ENCODE assay signal across 22 mouse cellular contexts in the genomic region with DNA sequence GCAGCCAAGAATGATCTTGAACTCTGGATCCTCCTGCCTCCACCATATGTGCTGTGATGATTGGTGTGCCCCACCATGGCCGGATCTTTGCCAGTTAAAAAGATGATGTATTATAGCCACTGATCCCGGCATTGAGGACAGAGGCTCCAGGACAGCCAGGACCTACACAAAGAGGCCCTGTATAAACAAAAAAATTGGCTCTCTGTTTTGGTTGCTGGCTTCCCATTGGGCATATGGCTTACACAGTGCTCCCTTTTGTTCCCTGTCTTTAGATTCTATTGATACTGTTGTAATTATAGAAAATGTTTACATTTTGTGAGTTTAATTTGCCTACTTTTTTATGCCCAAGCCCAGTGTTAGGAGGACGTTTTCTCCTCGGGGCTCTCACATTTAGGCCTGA. TPM values are rescaled to one million over a fixed set of nuclear protein-coding genes. Genes with fewer than 3 reads are reported as not detected.
DNase-seq lines count a peak whose midpoint lies in the region; ATAC-seq and TF ChIP-seq lines count a peak whose summit lies in the region.
"Had no signal": no experiment of that assay in that cellular context is flagged by ENCODE, and none has a peak within 500 bp of the region (broad histone marks: within the 10 kb centered on the region; RNA-seq: fewer than 3 reads in every experiment).

No protein-coding gene starts in this region.

- ATAC-seq in embryonic facial prominence, embryonic 13.5 days (ENCODE audit: insufficient number of reproducible peaks, insufficient read depth, low FRiP score, low TSS enrichment, low read depth) = no peak
- peak; percentile 38; the same call in 1 of the 2 replicates for ATAC-seq in hindbrain, embryonic 16.5 days
- ATAC-seq: intestine, embryonic 16.5 days; liver, postnatal 0 days had no signal

- DNase-seq in cerebellum, adult 2 months = no peak
- no peak for DNase-seq in cerebellum, postnatal 25 days
- peak; percentile 56 for DNase-seq in layer of hippocampus, adult 9-11 months
- DNase-seq in layer of hippocampus, postnatal 36 days = no peak
- no peak for DNase-seq in adrenal gland, adult 18-20 months (ENCODE audit: low spot score in 2 of 2)
- no peak for DNase-seq in thymus, adult 18-20 months
- DNase-seq: adrenal gland, postnatal 10 days; cerebellum, adult 9-11 months; gastrocnemius, postnatal 14 days; heart, postnatal 10 days; kidney, postnatal 36 days; liver, postnatal 0 days; lung, postnatal 4 days; right cerebral cortex, postnatal 25 days; thymus, adult 2 months had no signal

- H3K9me3 ChIP-seq in embryonic facial prominence, embryonic 13.5 days = no peaks in the 10 kb centered on the region
- H3K9me3 ChIP-seq in hindbrain, embryonic 16.5 days (ENCODE audit: control insufficient read depth, low read length) = no peaks in the 10 kb centered on the region
- H3K9me3 ChIP-seq: limb, embryonic 15.5 days; midbrain, embryonic 13.5 days had no signal

- no peak overlapping the region for H3K4me3 ChIP-seq in cerebellum, adult 2 months (replicated peaks; ENCODE audit: insufficient read depth, low read depth, low read length)
- no peak overlapping the region for H3K4me3 ChIP-seq in embryonic facial prominence, embryonic 13.5 days
- no peak overlapping the region for H3K4me3 ChIP-seq in hindbrain, embryonic 16.5 days (ENCODE audit: low read length)
- H3K4me3 ChIP-seq: limb, embryonic 15.5 days; midbrain, embryonic 13.5 days had no signal

- 36% methylated on average over 4 of the region's 4 CpGs for whole genome bisulfite sequencing in cerebellum, adult 2 months
- 31% methylated on average over 4 of the region's 4 CpGs for WGBS in embryonic facial prominence, embryonic 13.5 days
- 25% methylated on average over 4 of the region's 4 CpGs for WGBS in hindbrain, embryonic 16.5 days

- no peaks in the 10 kb centered on the region for H3K27me3 ChIP-seq in cerebellum, adult 2 months (ENCODE audit: control insufficient read depth, insufficient read depth, low read length)
- H3K27me3 ChIP-seq in embryonic facial prominence, embryonic 13.5 days = no peaks in the 10 kb centered on the region
- no peaks in the 10 kb centered on the region for H3K27me3 ChIP-seq in hindbrain, embryonic 16.5 days (replicated peaks; ENCODE audit: control insufficient read depth, insufficient read depth, low read length)
- H3K27me3 ChIP-seq: limb, embryonic 15.5 days; midbrain, embryonic 13.5 days had no signal

- TF ChIP-seq POLR2A in cerebellum, adult 2 months (IDR thresholded peaks at IDR 0.05; ENCODE audit: borderline replicate concordance, insufficient read depth, low read length) = no peak

- no peaks in the 10 kb centered on the region for H3K36me3 ChIP-seq in embryonic facial prominence, embryonic 13.5 days
- no peaks in the 10 kb centered on the region for H3K36me3 ChIP-seq in hindbrain, embryonic 16.5 days (ENCODE audit: control insufficient read depth, insufficient read depth, low read length)
- H3K36me3 ChIP-seq: limb, embryonic 15.5 days; midbrain, embryonic 13.5 days had no signal

- H3K4me1 ChIP-seq in cerebellum, adult 2 months (ENCODE audit: control insufficient read depth, insufficient read depth, low read length) = peaks cover 31% of the 10 kb centered on the region
- H3K4me1 ChIP-seq in embryonic facial prominence, embryonic 13.5 days = peaks cover 21% of the 10 kb centered on the region
- no peaks in the 10 kb centered on the region; the same call in none of the 2 replicates for H3K4me1 ChIP-seq in hindbrain, embryonic 16.5 days (ENCODE audit: control insufficient read depth, insufficient read depth, low read depth, low read length)

- no peak for TF ChIP-seq CTCF in cerebellum, adult 2 months (IDR thresholded peaks at IDR 0.05; ENCODE audit: borderline replicate concordance, insufficient read depth, low read depth, low read length)

- H3K9ac ChIP-seq in embryonic facial prominence, embryonic 13.5 days = no peak overlapping the region
- no peak overlapping the region for H3K9ac ChIP-seq in hindbrain, embryonic 16.5 days (ENCODE audit: low read depth, low read length)
- H3K9ac ChIP-seq: limb, embryonic 15.5 days; liver, postnatal 0 days; midbrain, embryonic 13.5 days had no signal

- H3K27ac ChIP-seq in cerebellum, adult 2 months (ENCODE audit: insufficient read depth, low read length) = peak overlapping the region; percentile 29; the same call in 1 of the 2 replicates
- H3K27ac ChIP-seq in embryonic facial prominence, embryonic 13.5 days = peak overlapping the region; percentile 68; the same call in 1 of the 2 replicates
- H3K27ac ChIP-seq in hindbrain, embryonic 16.5 days (ENCODE audit: low read depth, low read length) = peak overlapping the region; percentile 40
- H3K27ac ChIP-seq: limb, embryonic 15.5 days; midbrain, embryonic 13.5 days had no signal

- H3K4me2 ChIP-seq in embryonic facial prominence, embryonic 13.5 days = no peak overlapping the region
- no peak overlapping the region for H3K4me2 ChIP-seq in hindbrain, embryonic 16.5 days (ENCODE audit: low read length)
- H3K4me2 ChIP-seq: limb, embryonic 15.5 days; midbrain, embryonic 13.5 days had no signal

RNA-seq across cellular contexts. Expression of a gene that starts 14.6 kb away (rescaled TPM):
- 508 and 523 TPM in 2 replicates for polyA plus RNA-seq in cerebellum, adult 2 months (2012; rRNA removed)
- total RNA-seq in layer of hippocampus, postnatal 36 days (2021) = 100 to 1,000 TPM; 331 to 345 TPM
- 48.5 and 54.1 TPM in 2 replicates for polyA plus RNA-seq in embryonic facial prominence, embryonic 13.5 days (2015; fragmentation: Nextera tagmentation; extraction: Ambion mirVana)
- polyA plus RNA-seq in hindbrain, embryonic 16.5 days (2015; fragmentation: Nextera tagmentation; extraction: Ambion mirVana) = 478 and 542 TPM in 2 replicates
- total RNA-seq in adrenal gland, adult 18-20 months (2021) = 10 to 100 TPM; 45.7 to 54.0 TPM

RNA-seq across cellular contexts. Expression of a gene that starts 33.9 kb away (rescaled TPM):
- polyA plus RNA-seq in cerebellum, adult 2 months (2012; rRNA removed) = not detected in 2 replicates
- total RNA-seq in layer of hippocampus, postnatal 36 days (2021) = not detected
- polyA plus RNA-seq in embryonic facial prominence, embryonic 13.5 days (2015; fragmentation: Nextera tagmentation; extraction: Ambion mirVana) = 0.10 TPM in 1 of 2 replicates, not detected in the other
- polyA plus RNA-seq in hindbrain, embryonic 16.5 days (2015; fragmentation: Nextera tagmentation; extraction: Ambion mirVana) = not detected in 2 replicates
- not detected for total RNA-seq in adrenal gland, adult 18-20 months (2021)
- total RNA-seq: adrenal gland, postnatal 10 days; gastrocnemius, postnatal 14 days; heart, adult 8-10 months; heart, postnatal 10 days; left cerebral cortex, adult 18-20 months had no signal
- polyA plus RNA-seq: liver, postnatal 0 days had no signal

RNA-seq across cellular contexts. Expression of a gene that starts 40.4 kb away (rescaled TPM):
- 7.1 and 8.3 TPM in 2 replicates for polyA plus RNA-seq in cerebellum, adult 2 months (2012; rRNA removed)
- total RNA-seq in layer of hippocampus, postnatal 36 days (2021) = 1 to 10 TPM; 1.4 to 1.5 TPM
- polyA plus RNA-seq in embryonic facial prominence, embryonic 13.5 days (2015; fragmentation: Nextera tagmentation; extraction: Ambion mirVana) = 3.4 and 5.9 TPM in 2 replicates
- polyA plus RNA-seq in hindbrain, embryonic 16.5 days (2015; fragmentation: Nextera tagmentation; extraction: Ambion mirVana) = 0.34 and 0.46 TPM in 2 replicates
- 1 to 10 TPM; 1.9 to 3.3 TPM for total RNA-seq in adrenal gland, adult 18-20 months (2021)
